Mouse (Mus musculus) G1E (cell line): ENCODE data around the gene Apbb2.

Source experiments
- CTCF ChIP-seq: IDR thresholded peaks from 2 replicates; pipeline ENCODE4 v1.5.1; 2012; ENCODE audit warnings: low read depth, low read length, inconsistent platforms, mixed read lengths
- GATA1 ChIP-seq: IDR thresholded peaks from 2 replicates; pipeline ENCODE4 v1.6.1; 2012; ENCODE audit warnings: borderline replicate concordance, low read length, inconsistent platforms, mixed read lengths
- TAL1 ChIP-seq: conservative IDR thresholded peaks from 2 replicates; pipeline ENCODE4 v1.6.1; 2012; ENCODE audit warnings: low read depth, low read length, inconsistent platforms, mixed read lengths

GRCm38 (mm10) chr5:66423466-66423865, 195.1 kb downstream of the Apbb2 start:
- TF ChIP-seq TAL1 (no peak), GATA1 (no peak), CTCF (no peak)
